Mouse (Mus musculus): ENCODE results near the gene Vmn1r60. TPM values are rescaled to one million over a fixed set of nuclear protein-coding genes. Genes with fewer than 3 reads are reported as not detected.
"Not testable (repeated sequence)": the region's sequence is repeated elsewhere in the genome, so short reads cannot be mapped to it uniquely, and the experiment has no call there.

Gene Vmn1r60
- polyA plus RNA-seq (2016; fragmentation: Nextera tagmentation; extraction: Ambion mirVana), result not detected in 2 replicates

DNA sequence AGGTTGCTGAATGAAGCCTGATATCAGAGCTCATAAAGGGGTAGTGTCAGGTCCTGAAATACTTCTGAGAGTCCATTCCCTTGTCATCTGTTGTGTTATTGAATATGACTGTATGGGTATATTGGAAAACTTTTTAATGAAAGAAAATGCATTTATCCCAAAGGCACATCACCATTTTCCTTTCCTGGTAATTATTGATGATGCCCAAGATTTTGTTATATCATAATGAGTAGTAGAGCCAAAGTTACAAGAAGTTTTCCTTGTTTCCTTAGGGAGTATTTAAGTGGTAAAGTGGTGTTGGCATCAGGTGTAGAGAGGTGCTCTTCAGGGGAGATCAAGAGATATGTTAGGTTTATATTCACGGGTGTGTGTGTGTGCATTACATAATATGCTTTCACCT, at the start of gene Vmn1r60:
TSS of gene Vmn1r60 (minus strand) at position 101 of the 400 bp plus-strand sequence.
- H3K9me3 ChIP-seq; H3K36me3 ChIP-seq; H3K9ac ChIP-seq (replicated peaks); H3K4me1 ChIP-seq (replicated peaks); H3K27ac ChIP-seq; H3K4me2 ChIP-seq; H3K4me3 ChIP-seq (replicated peaks); ATAC-seq (ENCODE audit: insufficient number of reproducible peaks, insufficient read depth, low FRiP score, low TSS enrichment, low read depth); H3K27me3 ChIP-seq: not testable (repeated sequence)
- 82% methylated on average over 1 of the region's 1 CpGs for WGBS

DNA sequence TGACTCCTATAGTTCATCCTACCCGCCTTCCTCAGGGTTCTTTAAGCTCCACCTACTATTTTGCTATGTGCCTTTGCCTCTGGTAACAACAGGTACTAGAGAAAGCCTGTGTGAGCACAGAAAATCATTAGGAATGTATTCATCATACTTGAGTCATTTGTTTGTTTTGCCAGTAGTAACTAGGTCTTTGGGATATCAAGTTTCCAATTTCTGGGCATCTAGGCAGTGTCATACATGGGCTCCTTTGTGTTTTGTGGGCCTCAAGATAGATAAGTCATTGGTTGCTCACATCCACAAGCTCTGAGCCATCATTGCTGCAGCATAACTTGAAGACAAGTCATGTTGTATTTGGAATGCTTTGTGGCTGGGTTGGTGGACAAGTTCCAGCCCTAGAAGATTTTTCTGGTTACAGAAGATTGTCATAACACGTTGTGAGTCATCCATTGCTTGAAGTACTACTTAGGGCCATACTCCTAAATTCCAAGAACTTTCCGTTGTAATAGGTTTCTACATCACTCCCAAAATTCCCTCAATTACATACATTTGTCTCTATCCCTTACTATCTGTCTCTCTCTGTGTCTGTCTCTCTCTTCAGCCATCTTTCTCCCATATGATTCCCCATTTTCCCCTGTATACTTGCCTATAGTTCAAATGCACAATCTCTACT, 6.2 kb downstream of the Vmn1r60 start:
- H3K9me3 ChIP-seq, result peaks cover 25% of the 10 kb centered on the region
- ATAC-seq (ENCODE audit: insufficient number of reproducible peaks, insufficient read depth, low FRiP score, low TSS enrichment, low read depth); H3K27ac ChIP-seq; H3K4me1 ChIP-seq (replicated peaks); H3K36me3 ChIP-seq; H3K4me2 ChIP-seq; H3K4me3 ChIP-seq (replicated peaks); H3K9ac ChIP-seq (replicated peaks); H3K27me3 ChIP-seq: not testable (repeated sequence)
- WGBS, result 59% methylated on average over 3 of the region's 3 CpGs

DNA sequence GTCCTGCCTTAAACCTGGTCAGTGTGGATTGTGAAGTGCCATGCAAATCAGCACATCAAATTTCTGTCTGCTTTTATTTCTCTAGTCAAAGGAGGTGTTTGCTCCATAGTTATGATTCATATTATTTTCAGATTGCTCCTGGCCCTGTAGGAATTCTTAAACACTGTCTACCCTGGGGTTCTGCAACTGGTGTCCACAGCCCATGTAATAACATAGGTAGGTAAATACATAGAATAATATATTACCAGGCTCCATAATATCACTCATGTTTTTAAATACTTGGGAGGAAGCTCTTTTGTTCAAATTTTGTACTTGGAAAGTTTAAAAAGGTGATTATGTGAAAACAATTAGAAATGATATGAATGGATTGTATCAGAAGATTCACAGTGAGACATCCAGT, 53.3 kb downstream of the Vmn1r60 start, which contains the start of gene Vmn2r28:
TSS of gene Vmn2r28 (minus strand) at position 101 of the 400 bp plus-strand sequence.
- H3K9ac ChIP-seq (replicated peaks); H3K4me1 ChIP-seq (replicated peaks); ATAC-seq (ENCODE audit: insufficient number of reproducible peaks, insufficient read depth, low FRiP score, low TSS enrichment, low read depth); H3K4me2 ChIP-seq; H3K4me3 ChIP-seq (replicated peaks); H3K27ac ChIP-seq; H3K9me3 ChIP-seq; H3K27me3 ChIP-seq; H3K36me3 ChIP-seq: not testable (repeated sequence)

Other genes starting within 250 kb of the Vmn1r60 start
- gene Gm5065, start 196.8 kb downstream of the Vmn1r60 start, polyA plus RNA-seq (2016; fragmentation: Nextera tagmentation; extraction: Ambion mirVana), result not detected in 2 replicates
- not detected in 2 replicates for gene Nlrp2, start 196.3 kb downstream of the Vmn1r60 start, polyA plus RNA-seq (2016; fragmentation: Nextera tagmentation; extraction: Ambion mirVana)
- not detected in 2 replicates for gene Vmn1r58, start 133.9 kb downstream of the Vmn1r60 start, polyA plus RNA-seq (2016; fragmentation: Nextera tagmentation; extraction: Ambion mirVana)
- gene Vmn1r59, start 90.5 kb downstream of the Vmn1r60 start, polyA plus RNA-seq (2016; fragmentation: Nextera tagmentation; extraction: Ambion mirVana), result not detected in 2 replicates
- not detected in 2 replicates for gene Vmn2r28, start 53.4 kb downstream of the Vmn1r60 start, polyA plus RNA-seq (2016; fragmentation: Nextera tagmentation; extraction: Ambion mirVana)
- gene Vmn1r61, start 66.0 kb upstream of the Vmn1r60 start, polyA plus RNA-seq (2016; fragmentation: Nextera tagmentation; extraction: Ambion mirVana), result not detected in 2 replicates
- not detected in 2 replicates for gene Vmn1r62, start 126.3 kb upstream of the Vmn1r60 start, polyA plus RNA-seq (2016; fragmentation: Nextera tagmentation; extraction: Ambion mirVana)

Data from limb, embryonic 12.5 days (tissue).